In genomic region chr11:53324512-53324968, GRCm38 (mm10) we compare ENCODE assay signal across 8 mouse cellular contexts. TPM values are rescaled to one million over a fixed set of nuclear protein-coding genes. Genes with fewer than 3 reads are reported as not detected.
A peak's percentile ranks its signal among the peaks of the same experiment; 100 is the strongest.
DNase-seq lines count a peak whose midpoint lies in the region; ATAC-seq lines count a peak whose summit lies in the region.

TSS of gene Zcchc10 (plus strand) at chr11:53324679.

- H3K36me3 ChIP-seq in forebrain, embryonic 10.5 days (replicated peaks): peaks cover 27% of the 10 kb centered on the region
- peaks cover 25% of the 10 kb centered on the region for H3K36me3 ChIP-seq in heart, embryonic 15.5 days
- peaks cover 27% of the 10 kb centered on the region for H3K36me3 ChIP-seq in liver, embryonic 13.5 days
- peaks cover 24% of the 10 kb centered on the region for H3K36me3 ChIP-seq in stomach, embryonic 14.5 days (ENCODE audit: control insufficient read depth, insufficient read depth, low read length)

- H3K27me3 ChIP-seq in forebrain, embryonic 10.5 days (ENCODE audit: poor library complexity, severe bottlenecking): no peaks in the 10 kb centered on the region
- H3K27me3 ChIP-seq in heart, embryonic 15.5 days: no peaks in the 10 kb centered on the region
- no peaks in the 10 kb centered on the region for H3K27me3 ChIP-seq in liver, embryonic 13.5 days
- H3K27me3 ChIP-seq in stomach, embryonic 14.5 days (ENCODE audit: control insufficient read depth, insufficient read depth, low read length): no peaks in the 10 kb centered on the region

- peak; percentile 92 for ATAC-seq in heart, embryonic 15.5 days (replicated peaks; ENCODE audit: insufficient number of reproducible peaks, insufficient read depth, low FRiP score, low read depth)
- ATAC-seq in liver, embryonic 13.5 days (ENCODE audit: low read depth): peak; percentile 97
- peak; percentile 89 for ATAC-seq in stomach, embryonic 14.5 days (ENCODE audit: insufficient number of reproducible peaks, insufficient read depth, low FRiP score, low read depth)

- peak; percentile 78 to 86 for DNase-seq in CD8-positive naive resting alpha-beta T cell, adult 2 months (ENCODE audit: low read depth in 2 of 2, low spot score in 2 of 2)
- DNase-seq in c-Kit-negative CD71-positive TER-119-positive erythroid progenitor cells, embryonic 14.5 days (ENCODE audit: low read depth, low spot score): peak; percentile 81
- DNase-seq in forebrain, embryonic 10.5 days (ENCODE audit: extremely low spot score, low spot score): peak; percentile 88
- peak; percentile 92 for DNase-seq in kidney, postnatal 14 days
- peak; percentile 87 for DNase-seq in liver, embryonic 13.5 days
- DNase-seq in natural killer cell, adult 2 months (ENCODE audit: low spot score in 2 of 2): peak; percentile 82 to 88

- peak within 1 kb of the TSS; percentile 90 for H3K27ac ChIP-seq in forebrain, embryonic 10.5 days
- H3K27ac ChIP-seq in heart, embryonic 15.5 days: peak within 1 kb of the TSS; percentile 65
- H3K27ac ChIP-seq in liver, embryonic 13.5 days: peak within 1 kb of the TSS; percentile 4; the same call in 1 of the 2 replicates
- H3K27ac ChIP-seq in stomach, embryonic 14.5 days (ENCODE audit: low read length): 0 out of 2 replicates have a peak within 1 kb of the TSS, but pooled peaks have one; percentile 59

- peak within 1 kb of the TSS; percentile 71 for H3K4me2 ChIP-seq in heart, embryonic 15.5 days
- peak within 1 kb of the TSS; percentile 84 for H3K4me2 ChIP-seq in liver, embryonic 13.5 days
- H3K4me2 ChIP-seq in stomach, embryonic 14.5 days (replicated peaks; ENCODE audit: low read depth, low read length): peak within 1 kb of the TSS; percentile 52

- under 1% methylated on average over 21 of the region's 21 CpGs for WGBS in forebrain, embryonic 10.5 days
- WGBS in heart, embryonic 15.5 days: 0% methylated on average over 21 of the region's 21 CpGs
- under 1% methylated on average over 21 of the region's 21 CpGs for WGBS in liver, embryonic 13.5 days (ENCODE audit: insufficient replicate concordance)
- WGBS in stomach, embryonic 14.5 days: under 1% methylated on average over 21 of the region's 21 CpGs

- H3K9me3 ChIP-seq in forebrain, embryonic 10.5 days: no peaks in the 10 kb centered on the region
- H3K9me3 ChIP-seq in heart, embryonic 15.5 days (replicated peaks): no peaks in the 10 kb centered on the region
- no peaks in the 10 kb centered on the region for H3K9me3 ChIP-seq in liver, embryonic 13.5 days (replicated peaks)
- no peaks in the 10 kb centered on the region for H3K9me3 ChIP-seq in stomach, embryonic 14.5 days (ENCODE audit: control insufficient read depth, low read depth, low read length)

- peak within 1 kb of the TSS; percentile 72 for H3K4me3 ChIP-seq in forebrain, embryonic 10.5 days
- H3K4me3 ChIP-seq in heart, embryonic 15.5 days: peak within 1 kb of the TSS; percentile 77
- H3K4me3 ChIP-seq in liver, embryonic 13.5 days (replicated peaks): peak within 1 kb of the TSS; percentile 76
- peak within 1 kb of the TSS; percentile 67 for H3K4me3 ChIP-seq in stomach, embryonic 14.5 days (ENCODE audit: low read depth, low read length)

- H3K9ac ChIP-seq in heart, embryonic 15.5 days: peak within 1 kb of the TSS; percentile 72
- peak within 1 kb of the TSS; percentile 80 for H3K9ac ChIP-seq in liver, embryonic 13.5 days
- H3K9ac ChIP-seq in stomach, embryonic 14.5 days (replicated peaks; ENCODE audit: low read depth, low read length): peak within 1 kb of the TSS; percentile 54

- peaks cover 12% of the 10 kb centered on the region for H3K4me1 ChIP-seq in forebrain, embryonic 10.5 days
- peaks cover 8% of the 10 kb centered on the region for H3K4me1 ChIP-seq in heart, embryonic 15.5 days (replicated peaks)
- H3K4me1 ChIP-seq in liver, embryonic 13.5 days (replicated peaks): peaks cover 20% of the 10 kb centered on the region
- 0 out of 2 replicates have a peak, but pooled peaks cover 3% of the 10 kb centered on the region for H3K4me1 ChIP-seq in stomach, embryonic 14.5 days (ENCODE audit: control insufficient read depth, insufficient read depth, low read length)

RNA-seq across cellular contexts. Expression of gene Zcchc10, which starts in this region (rescaled TPM):
- 24.1 and 27.7 TPM in 2 replicates for polyA plus RNA-seq in forebrain, embryonic 10.5 days (2016; fragmentation: Nextera tagmentation; extraction: Ambion mirVana)
- 12.2 and 14.3 TPM in 2 replicates for polyA plus RNA-seq in heart, embryonic 15.5 days (2015; fragmentation: Nextera tagmentation; extraction: Ambion mirVana)
- polyA plus RNA-seq in liver, embryonic 13.5 days (2015; fragmentation: Nextera tagmentation; extraction: Ambion mirVana): 15.1 and 18.9 TPM in 2 replicates
- 24.0 and 25.9 TPM in 2 replicates for polyA plus RNA-seq in stomach, embryonic 14.5 days (2014; fragmentation: Nextera tagmentation; extraction: Ambion mirVana)

Comparison
In these comparisons a context has a peak if more than half of its experiments do, and no peak if none do; other contexts are left out.
1. Peak in every context shown above with its lines: DNase-seq, ATAC-seq, H3K4me3 ChIP-seq and H3K27ac ChIP-seq.
2. H3K27ac ChIP-seq: peak in every context shown above with its lines; median percentile 90 in forebrain, embryonic 10.5 days; 65 in heart, embryonic 15.5 days; 59 in stomach, embryonic 14.5 days; 4 in liver, embryonic 13.5 days.